Mouse (Mus musculus) heart, embryonic 13.5 days (tissue): ENCODE results near the gene Hnf1a. TPM values are rescaled to one million over a fixed set of nuclear protein-coding genes. Genes with fewer than 3 reads are reported as not detected.
"Not testable (repeated sequence)": the region's sequence is repeated elsewhere in the genome, so short reads cannot be mapped to it uniquely, and the experiment has no call there.

Experiments used
- ATAC-seq: fragments of 200-750 bp; cut with Nextera tagmentation; 2 replicates; pipeline ENCODE4 v1.8.0; 2017; ENCODE audit warnings: moderate TSS enrichment; ENCODE audit not compliant: insufficient number of reproducible peaks, low FRiP score, low TSS enrichment; ENCODE audit errors: extremely low read depth
- H3K27ac ChIP-seq: fragments of 300-500 bp; sonication (generic); replicated peaks from 2 replicates; pipeline ENCODE4 v1.5.1; 2015; ENCODE audit warnings: moderate library complexity, mild to moderate bottlenecking, inconsistent platforms
- H3K27me3 ChIP-seq: fragments of 300-500 bp; sonication (generic); replicated peaks from 2 replicates; pipeline ENCODE4 v1.6.1; 2015; ENCODE audit warnings: mild to moderate bottlenecking, inconsistent platforms
- H3K36me3 ChIP-seq: fragments of 300-500 bp; sonication (generic); 2 replicates; pipeline ENCODE4 v1.6.1; 2015; ENCODE audit warnings: mild to moderate bottlenecking, inconsistent platforms
- H3K4me1 ChIP-seq: fragments of 300-500 bp; sonication (generic); 2 replicates; pipeline ENCODE4 v1.6.1; 2015; ENCODE audit warnings: inconsistent platforms
- H3K4me2 ChIP-seq: fragments of 300-500 bp; sonication (generic); 2 replicates; pipeline ENCODE4 v1.6.1; 2015; ENCODE audit warnings: inconsistent platforms, mild to moderate bottlenecking, moderate library complexity
- H3K4me3 ChIP-seq: fragments of 300-500 bp; sonication (generic); 2 replicates; pipeline ENCODE4 v1.5.1; 2015; ENCODE audit warnings: moderate library complexity, mild to moderate bottlenecking, inconsistent platforms
- H3K9ac ChIP-seq: fragments of 300-500 bp; sonication (generic); 2 replicates; pipeline ENCODE4 v1.6.1; 2015; ENCODE audit warnings: inconsistent platforms, mild to moderate bottlenecking, moderate library complexity
- H3K9me3 ChIP-seq: fragments of 300-500 bp; sonication (generic); 2 replicates; pipeline ENCODE4 v1.6.1; 2016; ENCODE audit warnings: inconsistent platforms
- WGBS: fragments of 180-500 bp; shearing (Covaris S2); methylation state at CpG from one replicate; pipeline ENCODE4 v1.1.7; 2015; ENCODE audit warnings: mixed read lengths; 5-methylcytosine and 5-hydroxymethylcytosine counted together
- polyA plus RNA-seq: library from polyadenylated mRNA; unstranded; fragments of >200 nt; fragmentation: Nextera tagmentation; extraction: Ambion mirVana; gene quantifications from 2 replicates; pipeline ENCODE4 v1.2.1, GENCODE M21; 2015

Gene Hnf1a
- polyA plus RNA-seq, 1 experiment from 2014 or later: 0.17 TPM

- not testable (repeated sequence) for H3K27me3 ChIP-seq, H3K4me1 ChIP-seq, H3K9me3 ChIP-seq, ATAC-seq, H3K36me3 ChIP-seq, H3K27ac ChIP-seq, H3K4me2 ChIP-seq, H3K4me3 ChIP-seq, H3K9ac ChIP-seq
- 85% methylated on average over 5 of the region's 5 CpGs for WGBS
These were observed 53.5 kb downstream of the Hnf1a start for GRCm38 (mm10) chr5:114917357-114917756.

GRCm38 (mm10) chr5:114916777-114917176 is 54.1 kb downstream of the Hnf1a start:
- no peak overlapping the region for H3K27ac ChIP-seq
- no peak overlapping the region for H3K4me3 ChIP-seq
- H3K36me3 ChIP-seq: no peaks in the 10 kb centered on the region
- ATAC-seq: no peak
- 63% methylated on average over 4 of the region's 4 CpGs for WGBS
- no peaks in the 10 kb centered on the region for H3K9me3 ChIP-seq
- H3K4me2 ChIP-seq: no peak overlapping the region
- no peaks in the 10 kb centered on the region for H3K27me3 ChIP-seq
- no peak overlapping the region for H3K9ac ChIP-seq
- H3K4me1 ChIP-seq: no peaks in the 10 kb centered on the region; the same call in 1 of the 2 replicates

- no peaks in the 10 kb centered on the region; the same call in 1 of the 2 replicates for H3K4me1 ChIP-seq
- WGBS: 73% methylated on average over 5 of the region's 5 CpGs
These were observed 55.0 kb downstream of the Hnf1a start for GRCm38 (mm10) chr5:114915854-114916253.

GRCm38 (mm10) chr5:114914855-114915254 is 56.0 kb downstream of the Hnf1a start:
- Histone ChIP-seq H3K4me2 (no peak overlapping the region), H3K4me1 (no peaks in the 10 kb centered on the region; the same call in 1 of the 2 replicates), H3K27ac (no peak overlapping the region), H3K36me3 (no peaks in the 10 kb centered on the region), H3K4me3 (no peak overlapping the region), H3K9ac (no peak overlapping the region), H3K9me3 (no peaks in the 10 kb centered on the region), H3K27me3 (no peaks in the 10 kb centered on the region)
- ATAC-seq: no peak
- WGBS: 62% methylated on average over 8 of the region's 8 CpGs

More at GRCm38 (mm10) chr5:114915854-114916253, 55.0 kb downstream of the Hnf1a start:
- ATAC-seq: no peak
- Histone ChIP-seq H3K27ac (no peak overlapping the region), H3K36me3 (no peaks in the 10 kb centered on the region), H3K27me3 (no peaks in the 10 kb centered on the region), H3K9ac (no peak overlapping the region), H3K4me3 (no peak overlapping the region), H3K9me3 (no peaks in the 10 kb centered on the region), H3K4me2 (no peak overlapping the region)

- H3K27me3 ChIP-seq: no peaks in the 10 kb centered on the region
- H3K36me3 ChIP-seq: no peaks in the 10 kb centered on the region
- no peaks in the 10 kb centered on the region; the same call in 1 of the 2 replicates for H3K4me1 ChIP-seq
- H3K4me2 ChIP-seq: no peak overlapping the region
- H3K9ac ChIP-seq: no peak overlapping the region
- H3K27ac ChIP-seq: no peak overlapping the region
- WGBS: 65% methylated on average over 4 of the region's 4 CpGs
- H3K9me3 ChIP-seq: no peaks in the 10 kb centered on the region
- H3K4me3 ChIP-seq: no peak overlapping the region
- no peak for ATAC-seq
These were observed 57.2 kb downstream of the Hnf1a start for GRCm38 (mm10) chr5:114913686-114914085.

- WGBS: 54% methylated on average over 13 of the region's 13 CpGs
- Histone ChIP-seq H3K4me1 (no peaks in the 10 kb centered on the region), H3K4me3 (no peak overlapping the region), H3K36me3 (peaks cover 5% of the 10 kb centered on the region), H3K9ac (no peak overlapping the region), H3K27ac (no peak overlapping the region), H3K27me3 (no peaks in the 10 kb centered on the region), H3K9me3 (peaks cover 21% of the 10 kb centered on the region), H3K4me2 (peak overlapping the region; percentile 4; the same call in 1 of the 2 replicates)
- no peak for ATAC-seq
These were observed 62.1 kb downstream of the Hnf1a start for GRCm38 (mm10) chr5:114908598-114909305.

GRCm38 (mm10) chr5:114902413-114902812 is 68.5 kb downstream of the Hnf1a start:
- peaks cover 3% of the 10 kb centered on the region for H3K4me1 ChIP-seq
- H3K9me3 ChIP-seq: peaks cover 21% of the 10 kb centered on the region
- H3K27me3 ChIP-seq: peaks cover 8% of the 10 kb centered on the region; the same call in 1 of the 2 replicates
- H3K27ac ChIP-seq: no peak overlapping the region
- no peak overlapping the region for H3K4me2 ChIP-seq
- no peak overlapping the region for H3K4me3 ChIP-seq
- peaks cover 5% of the 10 kb centered on the region for H3K36me3 ChIP-seq
- 13% methylated on average over 1 of the region's 1 CpGs for WGBS
- ATAC-seq: no peak
- no peak overlapping the region for H3K9ac ChIP-seq

Other genes with a start within 250 kb of the Hnf1a start
- 28.5 and 29.3 TPM in 2 replicates for gene Ankrd13a, start 196.4 kb downstream of the Hnf1a start, polyA plus RNA-seq
- gene Git2, start 195.6 kb downstream of the Hnf1a start, polyA plus RNA-seq: 28.1 and 30.3 TPM in 2 replicates
- 53.8 and 54.5 TPM in 2 replicates for gene 1500011B03Rik, start 147.6 kb downstream of the Hnf1a start, polyA plus RNA-seq
- not detected in 2 replicates for gene 4930519G04Rik, start 117.4 kb downstream of the Hnf1a start, polyA plus RNA-seq
- not detected in 2 replicates for gene Gm9936, start 112.4 kb downstream of the Hnf1a start, polyA plus RNA-seq
- 4.5 and 6.2 TPM in 2 replicates for gene Oasl2, start 74.2 kb downstream of the Hnf1a start, polyA plus RNA-seq
- gene Oasl1, start 47.9 kb downstream of the Hnf1a start, polyA plus RNA-seq: 0.56 and 0.67 TPM in 2 replicates
- 37.4 and 40.6 TPM in 2 replicates for gene 2210016L21Rik, start 28.9 kb downstream of the Hnf1a start, polyA plus RNA-seq
- gene Sppl3, start 40.0 kb upstream of the Hnf1a start, polyA plus RNA-seq: 6.5 and 6.9 TPM in 2 replicates
- 16.7 and 18.7 TPM in 2 replicates for gene Gm10401, start 127.2 kb upstream of the Hnf1a start, polyA plus RNA-seq
- gene Acads, start 148.3 kb upstream of the Hnf1a start, polyA plus RNA-seq: 103 and 112 TPM in 2 replicates
- gene Unc119b, start 163.9 kb upstream of the Hnf1a start, polyA plus RNA-seq: 17.3 and 18.5 TPM in 2 replicates
- 65.8 and 71.6 TPM in 2 replicates for gene Mlec, start 187.1 kb upstream of the Hnf1a start, polyA plus RNA-seq
- 0.53 and 0.60 TPM in 2 replicates for gene Cabp1, start 223.3 kb upstream of the Hnf1a start, polyA plus RNA-seq